Mouse (Mus musculus): Measurements from ENCODE around the gene Zfp932.
"Not testable (repeated sequence)": the region's sequence is repeated elsewhere in the genome, so short reads cannot be mapped to it uniquely, and the experiment has no call there.

Zfp932 gene

DNA sequence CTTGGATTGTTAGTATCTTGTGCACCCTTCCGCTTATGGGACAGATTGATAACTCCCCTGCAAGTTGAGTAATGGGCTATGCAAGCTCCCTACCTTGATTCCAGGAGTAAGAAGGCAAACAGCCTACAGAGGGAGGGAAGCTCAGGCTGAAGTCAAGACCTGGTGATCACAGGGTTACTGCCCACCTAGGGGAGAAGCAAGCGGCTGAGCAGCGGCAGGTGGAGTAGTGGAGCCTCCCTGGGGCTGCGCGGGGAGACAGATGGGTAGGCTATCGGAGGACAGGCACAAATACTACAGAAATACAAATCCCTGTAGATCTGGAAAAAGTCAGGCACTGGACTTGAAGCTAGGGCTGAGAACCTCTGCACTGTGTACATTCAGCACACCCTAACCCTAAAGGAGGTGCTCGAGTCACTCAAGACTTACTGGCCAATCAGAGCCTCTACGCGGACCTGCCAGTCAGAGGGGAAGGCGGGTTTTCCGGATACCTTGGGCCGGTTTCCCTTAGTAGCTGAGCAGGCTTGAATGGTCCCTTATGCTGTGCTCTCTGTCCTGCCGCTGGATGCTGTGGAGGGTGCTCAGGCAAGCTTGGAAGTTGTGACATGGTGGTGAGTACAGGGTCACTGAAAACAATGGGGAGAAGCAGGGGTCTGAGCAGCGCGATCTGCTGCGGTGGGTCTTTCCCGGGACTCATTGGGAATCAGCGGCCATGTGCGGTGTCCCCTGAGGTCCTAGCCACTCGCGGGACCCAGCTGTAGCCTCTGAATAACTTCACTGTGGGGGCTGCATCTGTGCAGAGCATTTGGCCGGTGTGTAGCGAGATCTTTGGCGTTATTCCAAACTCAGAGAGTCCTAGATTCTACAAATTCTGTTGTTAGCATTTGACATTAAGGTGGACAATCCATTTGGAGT lies at the start of gene Zfp932:
Zfp932 (plus strand) TSS at position 496 of the 912 bp plus-strand sequence.
- in situ Hi-C loops (cut with MboI, MseI): loop anchor here (5.0 kb wide), 1 partner anchor 74 kb away; the partner anchor contains the start of gene Gm15446

GRCm38 (mm10) chr5:109950281-109950680 lies 46.0 kb upstream of the Zfp932 start:
- in situ Hi-C loops (cut with MboI, MseI): no loop called here

DNA sequence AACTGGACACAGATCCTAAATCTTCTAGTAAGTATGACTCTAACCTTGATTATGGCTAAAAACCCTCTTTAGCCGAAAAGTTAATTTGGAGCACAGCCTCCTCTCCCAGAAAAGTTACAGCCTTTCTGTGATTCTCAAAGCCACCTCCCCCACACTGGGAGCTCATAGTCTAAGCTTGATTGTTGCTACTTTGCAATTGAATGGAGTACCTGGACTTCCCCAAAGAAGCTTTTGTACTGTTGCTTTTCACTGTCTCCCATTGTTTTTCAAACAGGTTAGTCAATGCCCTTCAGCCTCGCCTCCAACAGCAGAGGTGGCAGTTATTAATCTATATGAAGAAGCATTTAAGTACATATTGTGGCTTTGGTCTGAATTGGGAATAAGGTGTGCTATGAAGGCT lies 15.6 kb upstream of the Zfp932 start:
- in situ Hi-C loops (cut with MboI, MseI): not testable (repeated sequence)

DNA sequence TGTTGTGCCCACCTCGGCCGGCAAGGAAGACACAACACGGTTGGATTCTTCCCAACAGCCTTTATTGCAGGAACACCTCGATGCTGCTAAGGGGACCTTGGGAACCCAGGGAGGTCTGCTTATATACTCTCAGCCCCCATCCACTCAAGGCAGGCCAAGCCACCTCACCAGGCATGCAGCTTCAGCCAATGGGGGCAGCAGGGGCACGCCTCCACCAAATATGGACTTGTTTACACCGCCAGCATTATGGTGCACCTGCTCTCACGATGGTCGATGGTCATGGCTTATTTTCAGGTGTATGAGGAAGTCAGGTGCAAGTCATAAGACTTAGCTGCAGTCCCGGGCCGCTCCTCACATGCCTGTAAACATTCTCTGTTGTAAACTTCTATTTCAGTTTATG lies 860 bp upstream of the Zfp932 start:
- in situ Hi-C loops (cut with MboI, MseI): loop anchor here (5.0 kb wide), 1 partner anchor 73 kb away; the partner anchor contains the start of gene Gm15446

DNA sequence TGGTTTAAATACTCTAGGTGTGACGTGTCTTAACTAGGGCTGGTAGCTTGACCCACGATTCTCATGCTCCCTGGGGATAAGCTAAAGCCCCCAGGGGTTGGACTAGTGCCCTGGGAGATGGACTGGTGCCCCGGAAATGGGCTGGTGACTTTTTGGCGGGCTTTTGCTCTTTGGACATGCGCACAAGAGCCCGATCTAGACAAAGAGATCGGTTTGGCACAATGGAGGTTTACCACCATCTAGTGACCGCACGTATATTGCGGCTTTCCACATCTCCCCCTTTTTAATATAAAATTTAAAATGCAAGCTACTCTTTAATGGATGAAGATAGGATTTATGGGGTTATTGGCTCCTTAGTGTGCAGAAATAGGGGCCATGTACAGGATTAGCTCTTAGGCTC lies 19.5 kb downstream of the Zfp932 start:
- in situ Hi-C loops (cut with MboI, MseI): not testable (repeated sequence)

- in situ Hi-C loops (cut with MboI, MseI): no loop called here
Observed at GRCm38 (mm10) chr5:110023273-110023672, 27.0 kb downstream of the Zfp932 start.

GRCm38 (mm10) chr5:110023694-110024427 lies 27.5 kb downstream of the Zfp932 start:
- in situ Hi-C loops (cut with MboI, MseI): not testable (repeated sequence)

DNA sequence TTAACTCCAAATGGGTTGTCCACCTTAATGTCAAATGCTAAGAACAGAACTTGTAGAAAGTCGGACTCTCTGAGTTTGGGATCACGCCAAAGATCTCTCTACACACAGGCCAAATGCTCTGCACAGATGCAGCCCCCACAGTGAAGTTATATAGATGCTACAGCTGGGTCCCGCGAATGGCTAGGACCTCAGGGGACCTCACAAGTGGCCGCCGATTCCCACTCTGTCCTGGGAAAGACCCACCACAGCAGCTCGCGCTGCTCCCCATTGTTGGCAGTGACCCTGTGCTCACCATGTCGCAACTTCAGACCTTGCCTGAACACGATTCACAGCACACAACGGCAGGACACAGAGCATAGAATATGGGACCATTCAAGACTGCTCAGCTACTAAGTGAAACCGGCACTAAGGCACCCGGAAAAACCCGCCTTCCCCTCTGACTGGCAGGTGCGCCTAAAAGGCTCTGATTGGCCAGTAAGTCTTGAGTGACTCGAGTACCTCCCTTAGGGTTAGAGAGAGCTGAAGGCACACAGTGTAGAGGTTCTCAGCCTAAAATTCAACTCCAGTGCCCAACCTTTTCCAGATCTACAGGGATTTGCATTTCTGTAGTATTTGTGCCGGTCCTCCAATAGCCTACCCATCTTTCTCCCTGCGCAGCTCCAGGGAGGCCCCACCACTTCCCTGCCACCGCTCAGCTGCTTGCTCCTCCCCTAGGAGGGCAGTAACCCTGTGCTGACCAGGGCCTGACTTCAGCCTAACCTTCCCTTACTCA lies 61.5 kb downstream of the Zfp932 start:
- in situ Hi-C loops (cut with MboI, MseI): loop anchor here (10.0 kb wide), 1 partner anchor 47 kb away; the partner anchor contains the start of gene Gtpbp6

All from regulatory T cell (primary cell).